Mouse (Mus musculus) heart, embryonic 14.5 days (tissue): ENCODE measurements around the gene Nxpe2. TPM values are rescaled to one million over a fixed set of nuclear protein-coding genes. Genes with fewer than 3 reads are reported as not detected.

Experiments
- ATAC-seq: fragments of 200-750 bp; cut with Nextera tagmentation; 2 replicates; pipeline ENCODE4 v1.8.0; 2017; ENCODE audit warnings: low read depth, moderate TSS enrichment; ENCODE audit not compliant: insufficient number of reproducible peaks, insufficient read depth, low FRiP score
- H3K27ac ChIP-seq, 2 experiments: fragments of 200-500 bp in 1 of 2; fragments of 300-500 bp in 1 of 2; sonication (generic) in 1 of 2; replicated peaks in 1 of 2; 2 replicates each; pipeline ENCODE4 v1.5.1; 2012 to 2014; ENCODE audit warnings: low read depth in 2 of 2, low read length in 2 of 2, control low read depth in 1 of 2, mild to moderate bottlenecking in 1 of 2, mixed read lengths in 1 of 2; ENCODE audit not compliant: control insufficient read depth in 1 of 2, insufficient read depth in 1 of 2
- H3K27me3 ChIP-seq: fragments of 300-500 bp; sonication (generic); 2 replicates; pipeline ENCODE4 v1.6.1; 2014; ENCODE audit warnings: mild to moderate bottlenecking, low read length, control low read depth; ENCODE audit not compliant: control insufficient read depth, insufficient read depth
- H3K36me3 ChIP-seq: fragments of 300-500 bp; sonication (generic); 2 replicates; pipeline ENCODE4 v1.6.1; 2014; ENCODE audit warnings: mild to moderate bottlenecking, control low read depth, low read length, mixed read lengths; ENCODE audit not compliant: control insufficient read depth, insufficient read depth
- H3K4me1 ChIP-seq, 2 experiments: fragments of 200-500 bp in 1 of 2; fragments of 300-500 bp in 1 of 2; sonication (generic) in 1 of 2; 2 replicates each; pipeline ENCODE4 v1.6.1; 2012 to 2014; ENCODE audit warnings: low read length in 2 of 2, control low read depth in 1 of 2, mixed read lengths in 1 of 2; ENCODE audit not compliant: control insufficient read depth in 2 of 2, insufficient read depth in 2 of 2
- H3K4me2 ChIP-seq: fragments of 300-500 bp; sonication (generic); 2 replicates; pipeline ENCODE4 v1.6.1; 2014; ENCODE audit warnings: mild to moderate bottlenecking, low read length
- H3K4me3 ChIP-seq, 2 experiments: fragments of 200-500 bp in 1 of 2; fragments of 300-500 bp in 1 of 2; sonication (generic) in 1 of 2; 2 replicates each; pipeline ENCODE4 v1.5.1; 2012 to 2014; ENCODE audit warnings: low read length in 2 of 2, mild to moderate bottlenecking in 2 of 2, control low read depth in 1 of 2, low read depth in 1 of 2, moderate library complexity in 1 of 2; ENCODE audit not compliant: control insufficient read depth in 1 of 2, insufficient read depth in 1 of 2
- H3K9ac ChIP-seq: fragments of 300-500 bp; sonication (generic); 2 replicates; pipeline ENCODE4 v1.6.1; 2014; ENCODE audit warnings: mild to moderate bottlenecking, low read length
- H3K9me3 ChIP-seq: fragments of 300-500 bp; sonication (generic); 2 replicates; pipeline ENCODE4 v1.6.1; 2016; ENCODE audit warnings: low read length, control low read depth; ENCODE audit not compliant: control insufficient read depth
- WGBS: fragments of 180-500 bp; shearing (Covaris S2); extraction: QIAGEN DNeasy Blood & Tissue Kit; methylation state at CpG from one replicate; pipeline ENCODE4 v1.1.7; 2014; 5-methylcytosine and 5-hydroxymethylcytosine counted together
- polyA plus RNA-seq: library from polyadenylated mRNA; unstranded; fragments of >200 nt; fragmentation: Nextera tagmentation; extraction: Ambion mirVana; gene quantifications from 2 replicates; pipeline ENCODE4 v1.2.1, GENCODE M21; 2014

Nxpe2 gene
- 1.5 and 2.0 TPM in 2 replicates for polyA plus RNA-seq

- no peak within 1 kb of the TSS for H3K4me2 ChIP-seq
- no peaks in the 10 kb centered on the region for H3K36me3 ChIP-seq
- H3K9ac ChIP-seq, result no peak within 1 kb of the TSS
- no peaks in the 10 kb centered on the region for H3K27me3 ChIP-seq
- WGBS, result 51% methylated on average over 2 of the region's 2 CpGs
- no peak for ATAC-seq
- peak within 1 kb of the TSS; percentile 60 to 77 for H3K27ac ChIP-seq
- no peak within 1 kb of the TSS for H3K4me3 ChIP-seq
- H3K4me1 ChIP-seq, result peaks cover 0 to 3% of the 10 kb centered on the region in 2 experiments; a peak in 2 of 4 replicates
- H3K9me3 ChIP-seq, result no peaks in the 10 kb centered on the region
These were observed at the start of gene Nxpe2 for GRCm38 (mm10) chr9:48353148-48353698. Gene Nxpe2, minus strand, starts transcription at chr9:48353454.

DNA sequence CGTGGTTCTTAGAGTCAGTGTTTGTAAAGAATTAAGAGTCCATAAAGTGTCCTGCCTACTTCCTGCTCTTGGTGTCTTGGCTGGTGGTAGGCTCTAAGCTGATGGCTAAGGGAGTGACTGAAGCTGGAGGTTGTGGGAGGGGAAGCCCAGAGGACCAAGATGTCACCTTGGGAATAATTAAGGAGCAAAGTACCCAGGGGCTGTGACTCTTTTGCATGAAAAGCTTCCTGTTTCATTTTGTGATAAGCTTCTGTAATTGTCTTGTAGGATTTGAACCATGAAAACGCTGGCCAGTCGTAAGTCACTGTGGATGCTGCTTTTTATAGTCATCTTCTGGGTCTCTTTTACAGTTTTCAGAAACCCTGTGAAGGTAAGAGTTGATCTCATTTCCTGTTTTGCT, 36.7 kb upstream of the Nxpe2 start:
- Histone ChIP-seq H3K4me3 (no peak overlapping the region), H3K27me3 (no peaks in the 10 kb centered on the region), H3K4me2 (no peak overlapping the region), H3K9me3 (no peaks in the 10 kb centered on the region), H3K9ac (no peak overlapping the region), H3K4me1 (no peaks in the 10 kb centered on the region), H3K36me3 (no peaks in the 10 kb centered on the region), H3K27ac (no peak overlapping the region)
- WGBS, result 75% methylated on average over 3 of the region's 3 CpGs
- ATAC-seq, result no peak

- Histone ChIP-seq H3K4me1 (no peaks in the 10 kb centered on the region), H3K27me3 (no peaks in the 10 kb centered on the region), H3K36me3 (no peaks in the 10 kb centered on the region), H3K9ac (no peak overlapping the region), H3K4me3 (no peak overlapping the region), H3K9me3 (no peaks in the 10 kb centered on the region), H3K4me2 (no peak overlapping the region), H3K27ac (no peak overlapping the region)
- no peak for ATAC-seq
- 73% methylated on average over 4 of the region's 4 CpGs for WGBS
These were observed 35.2 kb upstream of the Nxpe2 start for GRCm38 (mm10) chr9:48388451-48388850.

DNA sequence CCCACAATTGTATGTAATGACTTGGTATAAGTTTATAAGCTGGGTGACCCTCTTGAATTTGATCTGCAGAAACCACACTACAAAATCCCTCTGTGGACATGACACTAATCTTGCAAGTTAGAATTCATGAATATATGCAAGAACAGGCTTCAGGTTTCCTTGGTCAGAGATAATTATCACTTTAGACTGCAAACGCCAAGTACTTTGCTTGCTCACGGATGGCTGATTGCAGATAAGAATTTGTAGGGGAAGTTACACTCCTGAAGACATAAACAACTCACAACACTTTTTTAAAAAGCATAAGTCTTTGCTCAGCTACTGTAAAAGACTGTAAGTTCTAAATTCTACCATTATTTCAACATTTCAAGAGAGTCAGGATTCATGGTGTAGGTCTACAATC, 21.1 kb upstream of the Nxpe2 start:
- Histone ChIP-seq H3K9ac (no peak overlapping the region), H3K4me1 (no peaks in the 10 kb centered on the region), H3K27me3 (no peaks in the 10 kb centered on the region), H3K4me3 (no peak overlapping the region), H3K27ac (no peak overlapping the region), H3K36me3 (no peaks in the 10 kb centered on the region), H3K4me2 (no peak overlapping the region), H3K9me3 (no peaks in the 10 kb centered on the region)
- no peak for ATAC-seq
- WGBS, result 41% methylated on average over 2 of the region's 2 CpGs

GRCm38 (mm10) chr9:48373232-48373878, 20.1 kb upstream of the Nxpe2 start:
- H3K27me3 ChIP-seq, result no peaks in the 10 kb centered on the region
- no peak for ATAC-seq
- no peaks in the 10 kb centered on the region for H3K9me3 ChIP-seq
- no peak overlapping the region for H3K4me2 ChIP-seq
- no peak overlapping the region for H3K9ac ChIP-seq
- H3K4me3 ChIP-seq, result no peak overlapping the region
- no peak overlapping the region for H3K27ac ChIP-seq
- no peaks in the 10 kb centered on the region for H3K36me3 ChIP-seq
- WGBS, result 76% methylated on average over 4 of the region's 4 CpGs
- no peaks in the 10 kb centered on the region for H3K4me1 ChIP-seq

GRCm38 (mm10) chr9:48362743-48363142, 9.5 kb upstream of the Nxpe2 start:
- Histone ChIP-seq H3K4me3 (no peak overlapping the region), H3K4me1 (peaks cover 5% of the 10 kb centered on the region in 2 experiments; a peak in 3 of 4 replicates), H3K9ac (no peak overlapping the region), H3K27me3 (no peaks in the 10 kb centered on the region), H3K9me3 (no peaks in the 10 kb centered on the region), H3K27ac (no peak overlapping the region), H3K36me3 (no peaks in the 10 kb centered on the region), H3K4me2 (no peak overlapping the region)
- no peak for ATAC-seq
- 86% methylated on average over 6 of the region's 6 CpGs for WGBS

GRCm38 (mm10) chr9:48361815-48362631, 8.8 kb upstream of the Nxpe2 start:
- WGBS, result 32% methylated on average over 14 of the region's 14 CpGs
- H3K4me2 ChIP-seq, result no peak overlapping the region

More at GRCm38 (mm10) chr9:48361815-48362631, 8.8 kb upstream of the Nxpe2 start:
- Histone ChIP-seq H3K4me3 (no peak overlapping the region), H3K27ac (no peak overlapping the region), H3K4me1 (peaks cover 5% of the 10 kb centered on the region in 2 experiments; a peak in 3 of 4 replicates), H3K9me3 (no peaks in the 10 kb centered on the region), H3K27me3 (no peaks in the 10 kb centered on the region), H3K36me3 (no peaks in the 10 kb centered on the region), H3K9ac (no peak overlapping the region)
- ATAC-seq, result 0 out of 2 replicates have a peak, but pooled peaks have one; percentile 21
